Mouse (Mus musculus): Measurements from ENCODE around the gene Otop2. TPM values are rescaled to one million over a fixed set of nuclear protein-coding genes. Genes with fewer than 3 reads are reported as not detected.

The Otop2 gene
- polyA plus RNA-seq, 1 experiment from 2014 or later: not detected

DNA sequence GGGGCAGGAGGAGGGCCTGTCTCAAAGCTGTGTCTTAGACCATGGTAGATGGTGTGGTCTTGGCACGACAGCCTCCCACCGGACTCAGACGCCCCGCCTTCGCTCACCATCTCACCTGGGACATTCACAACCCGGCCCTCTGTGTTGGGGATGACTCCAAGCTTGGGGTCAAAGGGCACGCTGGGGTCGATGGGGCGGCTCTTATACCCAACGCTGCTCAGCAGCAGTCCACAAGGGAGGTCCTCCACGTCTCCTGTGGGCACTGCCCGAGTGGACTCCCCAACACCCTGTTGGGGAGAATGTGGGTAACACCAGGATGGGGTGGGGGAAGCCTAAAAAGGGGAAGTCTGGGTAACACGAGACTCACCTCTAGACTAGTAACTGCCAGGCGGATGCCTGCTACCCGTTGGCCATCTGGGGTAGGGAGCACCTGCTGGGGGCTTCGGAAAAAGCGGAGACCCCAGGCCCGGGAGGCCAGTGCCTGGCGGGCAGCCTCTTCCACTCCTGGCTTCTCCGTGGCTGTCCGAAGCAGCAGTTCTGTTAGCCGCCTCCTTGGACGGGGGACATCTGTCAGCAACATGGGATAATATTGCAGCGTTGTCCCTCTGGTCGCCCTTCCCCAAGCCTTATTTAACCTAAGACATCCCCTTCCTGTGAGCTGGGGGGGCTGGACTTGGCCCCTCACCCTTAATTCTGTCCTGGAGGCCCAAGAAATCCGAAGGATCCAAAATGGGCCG, 37.5 kb upstream of the Otop2 start:
- ATAC-seq: no peak
- WGBS: 86% methylated on average over 27 of the region's 27 CpGs

DNA sequence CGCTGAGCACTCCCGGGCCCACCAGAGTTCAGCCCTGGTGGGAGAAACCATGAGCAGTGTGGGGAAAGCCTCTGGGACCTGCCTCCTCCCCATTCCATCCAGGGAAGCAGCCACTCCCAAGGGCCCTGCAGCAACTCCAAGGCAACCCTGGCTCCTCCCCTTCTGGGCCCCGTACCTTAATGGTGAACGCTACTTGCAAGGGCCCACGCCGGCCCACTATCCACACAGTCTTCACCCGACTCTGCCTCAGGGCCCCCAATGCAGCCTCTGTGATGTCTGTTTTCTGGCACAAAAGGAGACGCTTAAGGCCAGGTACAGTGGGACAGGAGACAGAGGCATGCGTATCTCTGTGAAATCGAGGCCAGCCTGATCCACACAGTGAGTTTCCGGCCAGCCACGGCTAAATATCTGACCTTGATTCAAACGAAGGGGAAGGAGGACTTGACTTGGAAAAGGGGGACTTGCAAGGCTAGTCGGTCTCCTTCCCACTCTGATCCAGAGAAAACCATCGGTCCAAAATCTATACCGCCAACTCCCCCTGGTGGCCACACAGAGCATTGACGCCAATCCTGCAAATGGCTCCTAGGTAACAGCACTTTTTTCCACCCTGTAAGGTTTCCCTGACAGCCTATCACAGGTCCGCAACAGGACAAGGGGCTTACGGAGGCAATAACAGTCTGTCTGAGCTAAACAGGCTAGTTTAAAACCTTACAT, 36.7 kb upstream of the Otop2 start:
- TF ChIP-seq CTCF (IDR thresholded peaks at IDR 0.05): peak; percentile 97
- TF ChIP-seq EP300 (IDR thresholded peaks at IDR 0.05): no peak
- Histone ChIP-seq H3K4me1 (ENCODE audit: insufficient read depth, low read depth, low read length) (no peaks in the 10 kb centered on the region; the same call in 1 of the 2 replicates), H3K9ac (replicated peaks; ENCODE audit: low read depth) (no peak overlapping the region), H3K36me3 (ENCODE audit: insufficient read depth, low read length) (0 out of 2 replicates have a peak, but pooled peaks cover 4% of the 10 kb centered on the region), H3K27me3 (replicated peaks; ENCODE audit: insufficient read depth, low read length) (peaks cover 36% of the 10 kb centered on the region), H3K4me2 (replicated peaks; ENCODE audit: low read depth, low read length) (no peak overlapping the region), H3K4me3 (ENCODE audit: low read depth, low read length) (no peak overlapping the region), H3K9me3 (ENCODE audit: low read length) (no peaks in the 10 kb centered on the region), H3K27ac (ENCODE audit: low read length) (no peak overlapping the region)
- ATAC-seq (peak; percentile 13; the same call in 1 of the 2 replicates), DNase-seq (ENCODE audit: low spot score) (peak; percentile 84)
- WGBS: 25% methylated on average over 19 of the region's 19 CpGs

More for the DNA sequence above, 37.5 kb upstream of the Otop2 start:
- Histone ChIP-seq H3K36me3 (ENCODE audit: insufficient read depth, low read length) (0 out of 2 replicates have a peak, but pooled peaks cover 4% of the 10 kb centered on the region), H3K9me3 (ENCODE audit: low read length) (no peaks in the 10 kb centered on the region), H3K4me3 (ENCODE audit: low read depth, low read length) (no peak overlapping the region), H3K27ac (ENCODE audit: low read length) (no peak overlapping the region), H3K27me3 (replicated peaks; ENCODE audit: insufficient read depth, low read length) (peaks cover 44% of the 10 kb centered on the region), H3K4me1 (ENCODE audit: insufficient read depth, low read depth, low read length) (no peaks in the 10 kb centered on the region; the same call in 1 of the 2 replicates), H3K4me2 (replicated peaks; ENCODE audit: low read depth, low read length) (no peak overlapping the region), H3K9ac (replicated peaks; ENCODE audit: low read depth) (no peak overlapping the region)
- no peak for TF ChIP-seq EP300 (IDR thresholded peaks at IDR 0.05)
- TF ChIP-seq CTCF (IDR thresholded peaks at IDR 0.05): no peak
- DNase-seq (ENCODE audit: low spot score): no peak

DNA sequence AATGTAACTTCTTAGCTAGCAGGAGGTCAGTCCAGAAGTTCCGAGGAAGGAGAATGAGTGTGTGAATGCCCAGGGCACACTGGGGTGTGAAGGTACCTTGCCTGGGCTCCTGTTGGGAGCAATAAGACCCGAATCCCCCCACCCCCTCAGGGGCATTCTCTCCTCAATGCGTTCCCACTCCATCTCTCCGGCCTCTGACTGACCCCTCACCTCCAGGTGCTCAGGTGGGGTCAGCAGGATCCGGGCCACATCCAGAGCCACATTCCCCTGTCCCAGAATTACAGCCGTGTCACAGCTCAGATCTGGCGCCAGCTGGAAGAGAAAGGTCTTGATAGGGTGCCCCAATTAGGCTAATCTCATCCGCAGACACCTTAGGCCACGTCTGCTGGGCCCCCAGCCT, 35.9 kb upstream of the Otop2 start:
- ATAC-seq (no peak), DNase-seq (ENCODE audit: low spot score) (no peak)
- no peak overlapping the region for H3K4me3 ChIP-seq (ENCODE audit: low read depth, low read length)
- H3K27me3 ChIP-seq (replicated peaks; ENCODE audit: insufficient read depth, low read length): peaks cover 28% of the 10 kb centered on the region
- WGBS: 64% methylated on average over 9 of the region's 9 CpGs
- no peak overlapping the region for H3K9ac ChIP-seq (replicated peaks; ENCODE audit: low read depth)
- H3K36me3 ChIP-seq (ENCODE audit: insufficient read depth, low read length): 0 out of 2 replicates have a peak, but pooled peaks cover 4% of the 10 kb centered on the region
- H3K4me1 ChIP-seq (ENCODE audit: insufficient read depth, low read depth, low read length): peaks cover under 1% of the 10 kb centered on the region
- H3K27ac ChIP-seq (ENCODE audit: low read length): no peak overlapping the region
- no peak for TF ChIP-seq CTCF (IDR thresholded peaks at IDR 0.05)
- no peak for TF ChIP-seq EP300 (IDR thresholded peaks at IDR 0.05)
- no peaks in the 10 kb centered on the region for H3K9me3 ChIP-seq (ENCODE audit: low read length)
- H3K4me2 ChIP-seq (replicated peaks; ENCODE audit: low read depth, low read length): no peak overlapping the region

DNA sequence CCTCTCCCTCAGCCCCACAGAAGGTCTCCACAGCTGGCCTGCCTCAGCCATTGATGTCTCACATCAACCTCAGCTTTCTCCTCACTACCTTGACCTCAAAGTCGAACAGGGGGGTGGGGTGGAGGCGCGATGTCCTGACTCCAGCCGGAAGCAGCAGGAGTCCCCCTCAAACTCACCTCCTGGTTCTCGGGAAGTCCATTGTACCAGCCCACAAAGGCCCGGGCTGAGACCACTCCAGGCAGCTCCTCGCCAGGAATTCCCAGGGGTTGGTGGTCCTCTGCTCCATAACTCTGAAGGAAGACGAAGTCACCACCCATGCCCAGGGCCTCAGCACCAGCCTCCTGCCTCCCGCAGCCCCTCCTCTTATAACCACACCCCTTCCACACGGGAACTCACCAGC, 35.5 kb upstream of the Otop2 start:
- H3K4me1 ChIP-seq (ENCODE audit: insufficient read depth, low read depth, low read length): peaks cover 5% of the 10 kb centered on the region
- H3K9ac ChIP-seq (replicated peaks; ENCODE audit: low read depth): no peak overlapping the region
- no peak overlapping the region for H3K4me3 ChIP-seq (ENCODE audit: low read depth, low read length)
- no peak for TF ChIP-seq EP300 (IDR thresholded peaks at IDR 0.05)
- no peak for TF ChIP-seq CTCF (IDR thresholded peaks at IDR 0.05)
- ATAC-seq: no peak
- H3K27ac ChIP-seq (ENCODE audit: low read length): no peak overlapping the region
- no peak for DNase-seq (ENCODE audit: low spot score)
- 65% methylated on average over 10 of the region's 10 CpGs for WGBS
- H3K9me3 ChIP-seq (ENCODE audit: low read length): no peaks in the 10 kb centered on the region
- H3K4me2 ChIP-seq (replicated peaks; ENCODE audit: low read depth, low read length): no peak overlapping the region
- 0 out of 2 replicates have a peak, but pooled peaks cover 4% of the 10 kb centered on the region for H3K36me3 ChIP-seq (ENCODE audit: insufficient read depth, low read length)
- peaks cover 24% of the 10 kb centered on the region for H3K27me3 ChIP-seq (replicated peaks; ENCODE audit: insufficient read depth, low read length)

DNA sequence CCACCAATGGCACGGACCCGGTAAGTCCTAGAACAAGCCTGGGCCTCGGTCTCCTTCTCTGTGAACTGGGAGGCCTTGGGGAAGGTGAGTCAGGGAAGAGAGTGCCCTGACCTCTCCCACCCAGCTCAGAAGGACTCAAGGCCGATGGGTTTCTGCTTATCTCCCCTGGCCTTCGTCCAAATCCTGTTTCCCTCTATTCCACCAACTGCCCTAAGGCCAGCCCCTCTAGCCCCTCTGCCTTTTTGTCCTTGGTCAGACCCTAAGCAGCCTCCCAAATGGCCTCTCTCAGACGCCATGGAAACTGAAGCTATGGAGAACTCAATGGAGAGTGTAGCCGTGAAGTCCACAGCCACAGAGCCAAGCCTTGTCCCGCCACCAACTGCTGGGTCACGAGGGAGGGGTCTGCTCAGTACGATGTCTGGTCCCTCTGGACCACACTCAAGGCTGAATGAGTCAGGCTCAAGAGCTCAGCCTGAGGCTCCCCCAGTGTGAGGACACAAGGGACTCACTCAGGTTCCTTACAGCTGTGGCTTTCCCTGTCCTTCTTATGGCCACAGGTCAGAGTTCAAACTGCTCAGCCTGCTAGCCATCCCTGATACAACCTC, 34.0 kb upstream of the Otop2 start:
- WGBS: 75% methylated on average over 10 of the region's 10 CpGs

DNA sequence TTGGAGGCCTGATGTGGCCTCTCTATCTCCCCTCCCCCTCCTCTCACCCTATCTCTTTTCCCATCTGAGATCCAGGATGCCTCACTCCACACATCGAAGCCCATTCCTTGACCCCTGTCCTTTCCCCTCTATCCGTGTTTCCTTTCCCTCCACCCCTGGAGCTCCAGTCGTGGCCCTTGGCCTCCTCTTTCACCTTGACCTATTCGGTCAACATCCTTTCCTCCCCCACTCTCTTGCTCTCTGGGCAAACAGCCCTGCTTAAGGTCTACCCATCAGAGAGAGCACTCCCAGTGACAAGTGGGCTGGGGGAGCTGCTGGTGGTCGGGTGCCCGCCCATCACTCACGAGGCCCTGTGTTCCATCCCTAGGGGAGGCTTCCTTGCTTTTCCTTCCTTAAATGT, 33.2 kb upstream of the Otop2 start:
- 46% methylated on average over 7 of the region's 7 CpGs for WGBS
- Histone ChIP-seq H3K36me3 (ENCODE audit: insufficient read depth, low read length) (no peaks in the 10 kb centered on the region), H3K4me2 (replicated peaks; ENCODE audit: low read depth, low read length) (no peak overlapping the region), H3K4me1 (ENCODE audit: insufficient read depth, low read depth, low read length) (peaks cover 10% of the 10 kb centered on the region; the same call in 1 of the 2 replicates), H3K27me3 (replicated peaks; ENCODE audit: insufficient read depth, low read length) (0 out of 2 replicates have a peak, but pooled peaks cover 4% of the 10 kb centered on the region), H3K4me3 (ENCODE audit: low read depth, low read length) (no peak overlapping the region), H3K9me3 (ENCODE audit: low read length) (no peaks in the 10 kb centered on the region), H3K9ac (replicated peaks; ENCODE audit: low read depth) (no peak overlapping the region), H3K27ac (ENCODE audit: low read length) (no peak overlapping the region)
- TF ChIP-seq CTCF (IDR thresholded peaks at IDR 0.05): no peak
- no peak for ATAC-seq
- no peak for DNase-seq (ENCODE audit: low spot score)

More for the DNA sequence above, 34.0 kb upstream of the Otop2 start:
- no peak overlapping the region for H3K27ac ChIP-seq (ENCODE audit: low read length)
- H3K27me3 ChIP-seq (replicated peaks; ENCODE audit: insufficient read depth, low read length): peaks cover 10% of the 10 kb centered on the region
- H3K4me2 ChIP-seq (replicated peaks; ENCODE audit: low read depth, low read length): no peak overlapping the region
- no peak overlapping the region for H3K4me3 ChIP-seq (ENCODE audit: low read depth, low read length)
- DNase-seq (ENCODE audit: low spot score) (no peak), ATAC-seq (no peak)
- no peak for TF ChIP-seq EP300 (IDR thresholded peaks at IDR 0.05)
- TF ChIP-seq CTCF (IDR thresholded peaks at IDR 0.05): no peak
- H3K9me3 ChIP-seq (ENCODE audit: low read length): no peaks in the 10 kb centered on the region
- H3K36me3 ChIP-seq (ENCODE audit: insufficient read depth, low read length): 0 out of 2 replicates have a peak, but pooled peaks cover 2% of the 10 kb centered on the region
- no peak overlapping the region for H3K9ac ChIP-seq (replicated peaks; ENCODE audit: low read depth)
- peaks cover 10% of the 10 kb centered on the region; the same call in 1 of the 2 replicates for H3K4me1 ChIP-seq (ENCODE audit: insufficient read depth, low read depth, low read length)

Data from lung, postnatal 0 days (tissue).